Mouse (Mus musculus): ENCODE data around the gene Metap2.
"Not testable (repeated sequence)": the region's sequence is repeated elsewhere in the genome, so short reads cannot be mapped to it uniquely, and the experiment has no call there.

Metap2 gene

DNA sequence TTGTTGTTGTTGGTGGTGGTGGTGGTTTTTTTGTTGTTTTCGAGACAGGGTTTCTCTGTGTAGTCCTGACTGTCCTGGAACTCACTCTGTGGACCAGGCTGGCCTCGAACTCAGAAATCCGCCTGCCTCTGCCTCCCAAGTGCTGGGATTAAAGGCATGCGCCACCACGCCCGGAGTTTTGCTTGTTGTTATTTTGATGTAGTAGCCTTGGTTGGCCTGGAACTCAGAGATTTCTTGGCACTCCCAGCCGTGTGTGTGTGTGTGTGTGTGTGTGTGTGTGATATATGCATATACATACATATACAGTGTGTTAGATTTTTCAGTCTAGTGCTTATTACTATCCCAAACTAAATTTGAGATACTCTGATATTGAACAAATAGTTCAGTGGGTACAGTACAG is 61.8 kb downstream of the Metap2 start:
- DNase-seq (ENCODE audit: low spot score): not testable (repeated sequence)

DNA sequence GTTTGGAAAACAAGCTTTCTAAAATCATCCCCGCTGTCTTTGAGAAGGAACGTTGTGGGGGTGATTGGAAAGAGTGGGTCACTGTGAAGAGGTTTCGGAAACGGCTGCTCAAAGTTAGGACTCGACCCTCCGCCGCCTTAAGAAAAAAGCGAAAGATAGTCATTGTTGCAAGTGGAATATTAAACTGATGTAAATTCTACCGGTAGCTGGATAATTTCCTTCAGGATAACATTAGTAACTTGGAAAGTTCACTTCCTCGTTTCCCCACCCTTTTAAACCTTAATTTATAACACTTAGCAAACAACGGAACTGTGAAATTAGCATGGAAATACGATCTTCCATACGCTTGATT is 62.5 kb downstream of the Metap2 start:
- no peak for DNase-seq (ENCODE audit: low spot score)

DNA sequence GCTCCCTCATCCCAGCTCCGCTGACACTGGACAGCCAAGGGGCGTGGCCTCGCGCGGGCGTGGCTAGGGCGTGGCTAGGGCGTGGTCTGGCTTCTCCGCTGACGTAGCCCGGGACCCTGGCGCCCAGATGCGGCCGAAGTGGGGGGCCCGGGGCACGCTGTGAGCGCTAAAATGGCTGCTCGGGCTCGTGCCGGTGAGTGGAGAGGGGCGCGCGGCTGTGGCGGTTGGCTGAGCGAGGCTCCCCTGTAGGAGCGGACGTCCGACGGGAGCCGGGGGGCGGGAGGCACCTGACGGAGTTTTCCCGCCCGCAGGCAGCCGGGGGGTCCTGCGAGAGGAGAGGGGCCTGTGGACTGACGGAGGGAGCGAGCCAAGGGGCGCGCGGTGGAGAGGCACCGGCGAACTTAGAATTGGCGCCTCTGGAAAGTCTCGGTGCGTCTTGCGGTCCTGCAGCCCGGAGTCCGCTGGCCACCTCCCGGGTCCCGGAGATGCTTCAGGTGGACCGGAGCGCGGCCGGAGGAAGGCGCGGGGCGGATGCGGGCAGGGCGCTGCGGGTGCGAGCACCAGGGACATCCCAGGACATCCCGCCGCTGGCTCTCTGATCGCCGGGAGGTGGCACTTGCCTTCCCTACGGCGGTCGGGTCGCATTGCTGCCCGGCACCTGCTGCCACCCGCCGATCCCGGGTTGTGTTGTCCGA is 63.0 kb downstream of the Metap2 start:
- DNase-seq (ENCODE audit: low spot score): peak; percentile 82

DNA sequence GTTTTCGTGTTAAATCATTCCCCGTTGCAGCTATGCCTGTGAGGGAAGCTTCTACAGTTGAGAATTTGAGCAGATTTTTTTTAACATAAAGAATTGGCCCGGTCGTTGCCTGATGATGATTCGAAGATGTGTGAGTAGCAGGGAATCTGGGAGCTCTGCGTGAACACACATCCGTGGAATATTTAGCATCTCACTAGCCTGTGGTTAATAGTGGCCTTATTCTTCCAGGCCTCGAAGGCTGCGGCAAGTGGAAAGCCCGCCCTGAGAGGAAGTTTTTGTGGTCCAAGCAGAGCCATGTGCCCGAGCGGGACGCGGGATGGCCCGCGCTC is 63.6 kb downstream of the Metap2 start:
- DNase-seq (ENCODE audit: low spot score): no peak

DNA sequence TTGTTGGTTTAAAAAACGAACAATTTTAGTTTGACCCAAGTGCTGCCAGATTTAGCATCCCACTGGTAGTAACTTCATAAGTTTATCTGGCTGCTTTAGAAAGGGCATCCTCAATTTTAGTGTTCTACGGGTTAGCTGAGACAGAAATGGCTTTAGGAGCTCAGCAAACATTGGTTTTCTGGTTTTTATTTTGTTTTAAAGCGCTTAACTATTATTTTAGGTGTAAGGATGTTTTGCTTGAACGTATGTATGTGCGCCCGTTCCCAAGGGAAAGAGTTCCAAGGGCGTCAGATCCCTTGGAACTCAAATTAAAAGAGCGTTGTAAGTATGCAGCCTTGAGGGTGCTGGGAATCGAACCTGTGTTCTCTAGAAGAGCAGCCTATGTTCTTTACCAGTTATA is 64.1 kb downstream of the Metap2 start:
- DNase-seq (ENCODE audit: low spot score): no peak

DNA sequence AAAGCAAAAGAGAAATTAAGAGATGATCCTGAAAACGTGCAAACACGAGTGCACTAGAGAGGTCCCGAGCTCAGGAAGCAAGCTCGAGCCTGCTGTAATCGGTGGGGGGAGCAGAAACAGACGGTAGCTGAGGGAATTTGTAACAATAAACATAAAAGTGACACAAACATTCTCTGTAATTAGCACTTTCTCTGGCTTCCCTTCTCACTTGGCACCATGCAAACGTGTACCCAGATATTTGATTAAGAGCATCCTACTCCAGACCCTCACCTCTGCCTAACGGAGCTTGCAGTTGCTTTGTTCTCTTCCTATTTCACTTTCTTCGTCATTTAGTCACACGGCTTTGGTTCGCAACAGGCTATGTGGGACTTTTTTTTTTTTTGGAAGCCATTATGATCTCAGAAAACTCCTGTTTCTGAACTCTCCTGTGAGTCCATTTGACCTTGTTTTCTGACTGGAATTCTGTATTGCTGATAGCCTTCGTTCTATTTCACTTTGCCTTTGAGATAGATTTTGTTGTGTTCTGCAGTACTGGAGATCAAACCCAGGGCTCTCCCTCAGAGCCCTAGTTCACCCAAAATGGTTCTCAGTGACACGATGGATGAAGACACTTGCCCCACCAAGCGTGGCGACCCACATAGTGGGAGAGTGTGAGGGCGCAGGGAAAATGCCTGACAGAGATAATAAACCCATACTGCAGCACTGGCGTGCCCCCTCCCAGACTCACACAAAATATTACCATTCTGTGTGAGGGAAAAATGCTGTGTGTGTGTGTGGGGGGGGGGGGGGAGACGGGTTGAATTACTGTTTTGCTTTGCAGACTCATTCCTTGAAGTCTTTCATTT is 64.9 kb downstream of the Metap2 start:
- no peak for DNase-seq (ENCODE audit: low spot score)

DNA sequence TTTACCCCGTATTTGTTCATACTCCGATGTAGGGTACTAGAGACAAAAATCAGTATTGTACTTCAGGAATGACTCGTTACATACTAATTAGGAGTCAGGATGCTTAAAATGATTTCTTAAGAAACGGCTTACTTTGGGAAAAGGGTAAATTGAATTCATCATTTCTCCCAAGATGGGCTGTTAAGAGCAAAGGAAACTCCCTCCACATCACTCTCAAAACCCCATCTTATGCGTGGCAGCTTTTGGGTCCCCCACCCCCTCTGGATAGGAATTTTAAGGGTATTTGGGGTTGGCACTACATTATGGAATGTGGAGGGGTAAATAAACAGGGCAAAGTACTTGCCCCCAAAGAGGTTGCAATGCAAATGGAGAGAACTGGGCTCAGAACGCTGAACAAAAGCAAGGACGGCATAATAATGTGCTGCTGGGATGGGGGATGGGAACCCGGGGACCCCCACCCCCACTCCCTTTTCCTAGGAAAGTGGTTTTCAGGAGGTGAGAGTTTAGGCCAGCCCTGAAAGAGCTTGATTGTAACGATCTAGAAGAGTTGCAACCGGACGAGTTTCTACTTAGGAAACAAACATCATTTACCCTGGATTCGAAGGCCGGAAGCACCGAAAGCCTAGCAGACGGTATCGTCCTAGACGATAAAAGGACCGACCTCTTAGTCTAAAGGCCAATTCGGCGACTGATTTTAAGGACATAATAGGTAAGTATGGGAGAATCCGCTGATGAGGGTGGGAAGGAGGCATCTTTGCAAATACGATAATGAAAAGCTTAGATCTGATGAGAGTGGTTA is 65.8 kb downstream of the Metap2 start, which contains the start of gene Usp44:
Gene Usp44 (plus strand): TSS at position 625 of the 799 bp plus-strand sequence.
- no peak for DNase-seq (ENCODE audit: low spot score)

DNA sequence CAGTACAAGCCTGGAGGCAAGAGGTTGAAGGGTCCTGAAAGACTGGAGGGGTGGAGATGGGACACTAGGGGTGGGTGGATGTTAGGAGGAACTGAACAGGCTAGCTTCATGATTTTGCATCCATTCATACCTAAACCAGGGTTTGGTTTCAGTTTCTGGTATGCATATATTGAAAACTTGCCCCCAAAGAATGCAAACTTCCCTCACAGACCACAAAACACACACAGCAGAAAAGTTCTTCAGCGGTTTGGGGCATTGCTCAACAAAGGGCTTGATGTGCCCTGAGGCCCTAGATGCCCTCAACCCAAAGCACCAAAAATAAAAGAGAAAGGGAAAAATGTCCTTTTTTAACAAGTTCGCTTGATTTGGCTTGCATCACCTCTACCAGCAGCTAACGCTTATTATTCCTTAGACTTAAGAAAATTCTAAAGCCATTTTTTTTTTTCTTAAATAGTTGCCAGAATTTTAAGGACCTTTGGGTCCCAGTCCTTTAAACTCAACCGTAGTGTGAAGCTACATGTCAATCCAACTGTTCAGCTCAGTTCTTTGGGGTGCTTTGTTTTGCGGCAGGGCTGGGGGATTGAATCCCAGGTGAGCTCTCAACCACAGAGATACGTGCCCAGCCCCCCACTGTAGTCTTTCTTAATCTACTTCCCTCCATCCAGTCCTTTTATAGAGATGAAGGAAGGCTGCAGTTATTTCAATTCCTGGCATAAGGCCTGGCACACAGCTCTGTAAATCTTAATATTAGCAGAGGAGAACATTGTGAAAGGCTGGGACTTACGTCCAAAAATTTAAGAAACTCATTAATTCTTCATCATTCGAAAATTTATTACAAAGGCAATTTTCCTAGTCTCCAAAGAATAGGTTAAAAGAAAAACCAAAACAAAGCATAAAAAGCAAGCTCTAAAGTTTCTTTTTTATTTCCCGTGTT is 66.7 kb downstream of the Metap2 start:
- DNase-seq (ENCODE audit: low spot score): no peak

DNA sequence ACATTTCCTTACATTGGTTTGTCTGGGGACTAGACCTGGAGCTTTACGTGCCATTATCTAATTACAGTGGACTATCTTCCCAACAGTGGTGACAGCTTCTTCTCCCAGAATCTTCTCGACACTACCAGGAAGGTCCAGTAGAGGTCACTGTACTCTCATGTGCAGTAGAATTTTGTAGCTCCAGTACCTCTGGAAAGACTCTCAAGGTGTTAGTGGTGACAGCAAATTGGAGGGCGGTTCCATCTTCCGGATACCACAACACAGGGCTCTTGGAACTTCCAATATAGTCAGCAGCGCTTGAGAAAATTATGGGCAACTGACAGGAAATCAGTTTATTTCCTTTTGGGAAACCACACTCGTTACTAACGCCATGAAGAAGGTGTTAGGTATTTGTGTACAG is 78.2 kb downstream of the Metap2 start:
- no peak for DNase-seq (ENCODE audit: low spot score)

DNA sequence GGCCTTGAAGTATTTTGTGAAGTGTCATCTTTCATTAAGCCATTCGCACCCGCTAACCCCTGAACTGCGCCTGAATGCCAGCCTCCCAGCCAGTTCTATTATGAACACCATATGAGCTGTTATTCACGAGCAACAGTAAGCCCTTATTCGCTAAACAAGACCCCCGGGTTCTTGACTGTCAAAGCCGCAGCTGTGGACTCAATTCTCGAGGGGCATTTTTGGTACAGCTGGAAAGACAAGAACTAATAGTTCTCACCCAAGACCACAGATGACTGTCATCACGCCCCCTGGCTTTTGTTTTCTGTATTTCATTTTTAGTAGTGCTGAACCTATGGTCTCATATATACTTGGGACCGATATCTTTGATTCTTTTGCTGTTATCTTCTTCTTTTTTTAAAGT is 83.1 kb downstream of the Metap2 start:
- DNase-seq (ENCODE audit: low spot score): no peak

DNA sequence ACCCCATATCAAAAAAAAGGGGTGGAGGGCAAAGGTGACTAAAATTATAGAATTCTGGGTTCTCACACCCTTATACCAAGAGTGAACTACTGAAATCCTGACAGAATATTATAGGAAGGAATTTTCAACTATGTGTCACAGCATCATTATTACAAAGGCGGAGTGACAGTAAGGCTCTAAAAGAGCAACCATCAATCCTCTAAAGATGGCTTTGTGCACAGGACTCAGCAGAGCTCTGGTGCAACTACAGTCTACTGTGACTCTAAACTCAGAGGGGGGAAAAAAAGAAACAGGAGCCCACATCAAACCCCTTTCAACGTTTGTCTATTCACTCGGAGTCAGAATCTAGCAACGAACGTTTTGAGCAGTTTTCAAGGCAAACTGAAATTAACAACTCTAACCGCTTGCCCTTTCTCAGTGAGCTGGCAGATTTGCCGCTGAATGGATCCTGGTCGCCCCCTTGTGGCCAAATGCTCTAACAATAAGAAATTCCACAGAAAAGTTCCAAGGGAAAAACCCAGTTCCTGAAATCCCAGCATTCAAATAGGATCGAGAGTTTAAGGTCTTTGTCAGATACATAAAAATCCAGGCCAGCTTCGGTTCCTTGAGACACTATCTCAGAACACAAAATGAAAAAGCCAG is 84.0 kb downstream of the Metap2 start:
- DNase-seq (ENCODE audit: low spot score): peak; percentile 54

DNA sequence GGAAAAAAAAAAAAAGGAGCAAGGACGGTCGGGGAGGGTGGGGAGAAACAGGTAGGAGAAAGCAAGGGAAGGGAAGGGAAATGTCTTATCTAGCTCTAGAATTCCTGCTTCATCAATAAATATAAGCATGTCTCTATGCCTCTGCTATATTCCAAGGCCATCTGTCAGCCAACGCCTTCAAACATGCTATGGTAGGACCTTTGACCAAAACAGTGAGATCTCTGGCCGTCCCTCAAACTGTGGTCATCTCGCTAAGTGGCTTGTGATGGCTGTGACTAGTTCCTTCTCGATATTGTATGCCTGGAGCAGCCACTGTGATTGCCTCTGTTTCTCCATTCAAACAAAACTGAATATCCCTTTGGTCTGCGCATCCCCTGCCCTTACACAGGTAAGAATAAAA is 84.8 kb downstream of the Metap2 start:
- no peak for DNase-seq (ENCODE audit: low spot score)

DNA sequence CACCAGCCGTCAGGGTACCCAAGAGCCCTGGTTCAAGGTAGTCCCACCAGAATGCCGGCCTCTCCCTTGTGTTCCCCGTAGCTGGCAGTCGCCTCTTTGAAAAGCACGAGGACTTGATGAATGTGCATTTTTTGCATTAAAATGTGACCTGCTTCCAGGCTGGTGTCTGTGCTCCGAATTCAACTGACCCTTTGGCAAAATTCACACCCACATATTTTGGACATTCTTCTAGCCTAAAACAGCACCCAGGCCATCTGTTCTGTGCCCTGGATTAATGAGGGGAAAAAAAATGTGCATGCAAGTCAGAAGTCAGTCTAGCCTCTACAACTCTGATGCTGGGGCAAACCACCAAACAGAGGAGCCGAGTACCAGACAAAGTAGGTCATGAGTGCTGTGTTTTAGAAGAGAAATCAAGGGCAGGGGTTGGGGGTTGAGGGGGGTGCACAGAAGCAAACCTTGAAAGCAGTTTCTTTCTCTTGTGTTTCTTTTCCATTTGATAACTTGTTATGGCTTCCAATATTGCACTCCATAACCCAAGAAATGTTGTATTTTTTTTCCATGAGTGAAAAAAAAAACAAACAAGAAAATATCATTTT is 86.2 kb downstream of the Metap2 start:
- no peak for DNase-seq (ENCODE audit: low spot score)

DNA sequence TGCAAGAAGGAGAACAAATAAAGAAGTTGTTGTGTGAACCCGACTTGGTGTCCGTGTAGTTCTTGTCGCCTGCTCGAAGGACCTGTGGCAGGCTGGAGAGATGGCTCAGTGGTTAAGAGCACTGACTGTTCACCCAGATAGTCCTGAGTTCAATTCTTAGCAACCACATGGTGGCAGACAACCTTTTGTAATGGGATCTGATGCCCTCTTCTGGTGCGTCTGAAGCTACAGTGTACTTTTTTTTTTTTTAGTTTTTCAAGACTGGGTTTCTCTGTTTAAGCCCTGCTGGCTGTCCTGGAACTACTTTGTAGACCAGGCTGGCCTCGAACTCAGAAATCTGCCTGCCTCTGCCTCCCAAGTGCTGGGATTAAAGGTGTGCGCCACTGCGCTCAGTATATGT is 87.5 kb downstream of the Metap2 start:
- DNase-seq (ENCODE audit: low spot score): not testable (repeated sequence)

Data from testis, postnatal 14 days (tissue).